Mouse (Mus musculus) CH12.LX (cell line): ENCODE data around the gene Ddx31. TPM values are rescaled to one million over a fixed set of nuclear protein-coding genes. Genes with fewer than 3 reads are reported as not detected.

Experiments
- DNase-seq: peaks from one replicate; pipeline ENCODE4 v3.0.0-alpha.2; 2013; ENCODE audit errors: extremely low read depth
- H3K27ac ChIP-seq: 2 replicates; pipeline ENCODE4 v1.5.1; 2012; ENCODE audit warnings: low read depth, mild to moderate bottlenecking, control low read depth, moderate library complexity; ENCODE audit not compliant: insufficient read depth
- H3K27me3 ChIP-seq: replicated peaks from 2 replicates; pipeline ENCODE3; 2012; ENCODE audit warnings: inconsistent platforms
- H3K36me3 ChIP-seq, 2 experiments: replicated peaks in 1 of 2; 2 replicates each; pipeline versions ENCODE3 to v1.6.1; 2012; ENCODE audit warnings: inconsistent platforms in 1 of 2, low read length in 1 of 2, mild to moderate bottlenecking in 1 of 2, mixed read lengths in 1 of 2, moderate library complexity in 1 of 2; ENCODE audit not compliant: control insufficient read depth in 1 of 2, insufficient read depth in 1 of 2
- H3K4me1 ChIP-seq, 2 experiments: 2 replicates each; pipeline ENCODE4 v1.6.1; 2012; ENCODE audit warnings: inconsistent platforms in 1 of 2, moderate library complexity in 1 of 2; ENCODE audit not compliant: insufficient read depth in 2 of 2, control insufficient read depth in 1 of 2
- H3K4me2 ChIP-seq: 2 replicates; pipeline ENCODE4 v1.6.1; 2012; ENCODE audit warnings: low read depth, mild to moderate bottlenecking, control low read depth; ENCODE audit not compliant: poor library complexity, insufficient read depth, severe bottlenecking
- H3K4me3 ChIP-seq, 3 experiments: fragments of 150-350 bp in 1 of 3; sonication (generic) in 1 of 3; replicated peaks in 1 of 3; 2 replicates each; pipeline versions ENCODE3 to v1.5.1; 2011 to 2012; ENCODE audit warnings: low read depth in 2 of 3, low read length in 2 of 3, mild to moderate bottlenecking in 2 of 3, moderate library complexity in 2 of 3, control low read depth in 1 of 3, improper control_type of control experiment in 1 of 3, inconsistent platforms in 1 of 3, mixed read lengths in 1 of 3; ENCODE audit not compliant: poor library complexity in 1 of 3
- H3K79me2 ChIP-seq: replicated peaks from 2 replicates; pipeline ENCODE4 v1.6.1; 2012; ENCODE audit warnings: mild to moderate bottlenecking, moderate library complexity; ENCODE audit not compliant: control insufficient read depth, poor library complexity, insufficient read depth, severe bottlenecking; ENCODE audit errors: extremely low read depth
- H3K9ac ChIP-seq: 2 replicates; pipeline ENCODE4 v1.6.1; 2012; ENCODE audit warnings: low read depth, mild to moderate bottlenecking, control low read depth, moderate library complexity; ENCODE audit not compliant: insufficient read depth
- H3K9me3 ChIP-seq: replicated peaks from 2 replicates; pipeline ENCODE3; 2012; ENCODE audit warnings: low read length, inconsistent platforms, mixed read lengths
- CHD1 ChIP-seq: IDR thresholded peaks from 2 replicates; pipeline ENCODE4 v1.6.1; 2012; ENCODE audit warnings: low read depth, low read length, improper control_type of control experiment, inconsistent platforms
- CTCF ChIP-seq, 2 experiments: IDR thresholded peaks in 1 of 2; conservative IDR thresholded peaks in 1 of 2; 2 replicates each; pipeline ENCODE4 v1.5.1; 2011 to 2012; ENCODE audit warnings: low read depth in 2 of 2, low read length in 2 of 2, improper control_type of control experiment in 1 of 2, inconsistent platforms in 1 of 2, mild to moderate bottlenecking in 1 of 2, moderate library complexity in 1 of 2
- ELF1 ChIP-seq: IDR thresholded peaks from 2 replicates; pipeline ENCODE4 v1.6.1; 2014; ENCODE audit warnings: low read depth, mild to moderate bottlenecking, inconsistent platforms, low read length, improper control_type of control experiment
- ETS1 ChIP-seq: conservative IDR thresholded peaks from 2 replicates; pipeline ENCODE4 v1.6.1; 2012; ENCODE audit warnings: low read depth, mild to moderate bottlenecking, inconsistent platforms, low read length, improper control_type of control experiment, moderate library complexity
- GABPA ChIP-seq: IDR thresholded peaks from 2 replicates; pipeline ENCODE4 v1.6.1; 2012; ENCODE audit warnings: low read depth, low read length, improper control_type of control experiment, inconsistent platforms; ENCODE audit not compliant: insufficient replicate concordance
- IRF4 ChIP-seq: IDR thresholded peaks from 2 replicates; pipeline ENCODE4 v1.6.1; 2014; ENCODE audit warnings: low read depth, mild to moderate bottlenecking, inconsistent platforms, low read length, improper control_type of control experiment
- JUND ChIP-seq: conservative IDR thresholded peaks from 2 replicates; pipeline ENCODE4 v1.6.1; 2011; ENCODE audit warnings: low read depth, low read length, improper control_type of control experiment
- MEF2A ChIP-seq: IDR thresholded peaks from 2 replicates; pipeline ENCODE4 v1.6.1; 2014; ENCODE audit warnings: low read depth, mild to moderate bottlenecking, inconsistent platforms, low read length, improper control_type of control experiment, borderline replicate concordance
- NELFE ChIP-seq: IDR thresholded peaks from 2 replicates; pipeline ENCODE4 v1.6.1; 2011; ENCODE audit warnings: low read depth, low read length, improper control_type of control experiment
- PAX5 ChIP-seq: IDR thresholded peaks from 2 replicates; pipeline ENCODE4 v1.6.1; 2012; ENCODE audit warnings: low read length, inconsistent platforms, mixed read lengths
- RAD21 ChIP-seq: IDR thresholded peaks from 2 replicates; pipeline ENCODE4 v1.6.1; 2011; ENCODE audit warnings: low read depth, mild to moderate bottlenecking, low read length, improper control_type of control experiment, moderate library complexity
- SMC3 ChIP-seq: IDR thresholded peaks from 2 replicates; pipeline ENCODE4 v1.6.1; 2011; ENCODE audit warnings: low read depth, low read length, improper control_type of control experiment
- TBP ChIP-seq: conservative IDR thresholded peaks from 2 replicates; pipeline ENCODE4 v1.6.1; 2011; ENCODE audit warnings: low read depth, low read length, improper control_type of control experiment
- TCF12 ChIP-seq: IDR thresholded peaks from 2 replicates; pipeline ENCODE4 v1.6.1; 2014; ENCODE audit warnings: low read depth, mild to moderate bottlenecking, inconsistent platforms, low read length, improper control_type of control experiment
- ZC3H11A ChIP-seq: IDR thresholded peaks from 2 replicates; pipeline ENCODE4 v1.6.1; 2012; ENCODE audit warnings: low read depth, mild to moderate bottlenecking, inconsistent platforms, low read length, improper control_type of control experiment
- ZMIZ1 ChIP-seq: IDR thresholded peaks from 2 replicates; pipeline ENCODE4 v1.6.1; 2012; ENCODE audit warnings: low read depth, mild to moderate bottlenecking, inconsistent platforms, low read length, improper control_type of control experiment
- ZNF384 ChIP-seq: IDR thresholded peaks from 2 replicates; pipeline ENCODE4 v1.6.1; 2012; ENCODE audit warnings: low read depth, low read length, improper control_type of control experiment, inconsistent platforms
- dilution Hi-C: fragments of 300-500 bp; cut with MboI; formaldehyde crosslinking; loops from 2 replicates; pipeline ENCODE4 v1.14.3; 2020; ENCODE audit warnings: low sequenced_read_pairs; ENCODE audit not compliant: extremely low pct_unique_long_range_greater_than_20kb, extremely low pct_ligation_motif_present
- in situ Hi-C: fragments of 300-500 bp; cut with MboI; formaldehyde crosslinking; loops from 3 replicates; pipeline ENCODE4 v1.14.3; 2019; ENCODE audit warnings: low sequenced_read_pairs, low pct_ligation_motif_present, low pct_unique_long_range_greater_than_20kb, mixed read lengths
- polyA plus RNA-seq: library from polyadenylated mRNA; unstranded; fragments of >175 nt; gene quantifications from 2 replicates; pipeline ENCODE4 v1.2.1, GENCODE M21; 2012; ENCODE audit warnings: low read depth; ENCODE audit not compliant: insufficient read length
- total RNA-seq, 2 experiments: library from RNA; depleted of rRNA; stranded (reverse); fragments of 300-350 nt in 1 of 2; fragments of >200 nt in 1 of 2; gene quantifications; 2 replicates each; pipeline ENCODE4 v1.2.3; 2012 to 2014

The Ddx31 gene
- total and polyA plus RNA-seq, 3 experiments, result 15.9 to 26.8 (median 18.8) TPM

- H3K27ac ChIP-seq, result no peak overlapping the region
These were observed 83.7 kb downstream of the Ddx31 start for GRCm38 (mm10) chr2:28923912-28924311.

DNA sequence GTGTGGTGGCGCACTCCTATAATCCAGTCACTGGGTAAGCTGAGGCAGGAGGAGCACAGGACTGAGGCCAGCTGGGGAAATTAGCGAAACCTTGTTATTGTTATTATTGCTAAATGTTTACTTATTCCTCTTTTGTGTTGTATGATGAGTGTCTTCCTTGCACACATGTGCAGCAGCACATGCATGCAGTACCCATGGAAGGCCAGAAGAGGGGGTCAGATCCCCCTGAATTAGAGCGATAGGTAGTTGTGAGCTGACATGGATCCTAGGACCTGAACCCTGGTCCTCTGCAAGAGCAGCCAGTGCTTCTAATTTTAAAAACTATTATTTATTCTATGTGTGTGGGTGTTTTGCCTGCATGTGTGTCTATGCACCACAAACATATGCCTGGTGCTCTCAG, 90.4 kb downstream of the Ddx31 start:
- TF ChIP-seq CHD1 (no peak), ETS1 (no peak), CTCF (conservative IDR thresholded peaks at IDR 0.05 in 1 of 2, IDR thresholded peaks at IDR 0.05 in 1 of 2; ENCODE audit: low read depth in 2 of 2, low read length in 2 of 2) (peak; percentile 38 to 46; a peak in 3 of 4 replicates), TBP (no peak), ELF1 (no peak), JUND (no peak), SMC3 (peak; percentile 10; the same call in 1 of the 2 replicates), ZMIZ1 (no peak), IRF4 (no peak), GABPA (no peak), TCF12 (no peak), ZC3H11A (no peak), NELFE (no peak), MEF2A (no peak)
- H3K79me2 ChIP-seq, result no peaks in the 10 kb centered on the region
- in situ Hi-C loops (loop anchor here (5.0 kb wide), 1 partner anchor 47 kb away; no protein-coding TSS in a partner anchor), dilution Hi-C loops (no loop called here)
- no peaks in the 10 kb centered on the region for H3K4me1 ChIP-seq
- H3K9me3 ChIP-seq, result no peaks in the 10 kb centered on the region
- no peak overlapping the region for H3K27ac ChIP-seq
- no peak for DNase-seq
- H3K27me3 ChIP-seq, result peaks cover 2% of the 10 kb centered on the region
- no peak overlapping the region for H3K9ac ChIP-seq
- no peak overlapping the region for H3K4me2 ChIP-seq
- H3K36me3 ChIP-seq, result no peaks in the 10 kb centered on the region
- no peak overlapping the region for H3K4me3 ChIP-seq

More at GRCm38 (mm10) chr2:28923912-28924311, 83.7 kb downstream of the Ddx31 start:
- Histone ChIP-seq H3K4me1 (peaks cover 0 to 14% of the 10 kb centered on the region in 2 experiments; a peak in 2 of 4 replicates), H3K79me2 (no peaks in the 10 kb centered on the region), H3K9me3 (no peaks in the 10 kb centered on the region), H3K9ac (no peak overlapping the region), H3K4me3 (no peak overlapping the region), H3K36me3 (no peaks in the 10 kb centered on the region), H3K27me3 (peaks cover 17% of the 10 kb centered on the region), H3K4me2 (no peak overlapping the region)
- dilution Hi-C loops, result no loop called here
- TF ChIP-seq CTCF (conservative IDR thresholded peaks at IDR 0.05 in 1 of 2, IDR thresholded peaks at IDR 0.05 in 1 of 2; ENCODE audit: low read depth in 2 of 2, low read length in 2 of 2), result peak; percentile 78 to 93
- peak; percentile 92 for TF ChIP-seq RAD21
- peak; percentile 81 for TF ChIP-seq SMC3
- TF ChIP-seq ZNF384, result no peak
- peak; percentile 68; the same call in 1 of the 2 replicates for TF ChIP-seq PAX5
- no peak for TF ChIP-seq GABPA
- in situ Hi-C loops, result loop anchor here (5.0 kb wide), 1 partner anchor 128 kb away; no protein-coding TSS in a partner anchor
- DNase-seq, result peak; percentile 83
